Mouse (Mus musculus) B cell, adult 67 days (primary cell): ENCODE measurements around the gene Olfr31. TPM values are rescaled to one million over a fixed set of nuclear protein-coding genes. Genes with fewer than 3 reads are reported as not detected.

Source experiments
- total RNA-seq, 2 experiments: library from RNA; stranded (reverse); gene quantifications; 4 replicates each; pipeline ENCODE4 v1.2.4; 2023

Olfr31 gene
- not detected for total RNA-seq

GRCm38 (mm10) chr14:14322528-14322927 is at the start of gene Olfr31:
TSS of gene Olfr31 (plus strand) at chr14:14322828.

GRCm38 (mm10) chr14:14345948-14346812 is 23.6 kb downstream of the Olfr31 start, which contains the start of gene Il3ra:
TSS of gene Il3ra (plus strand) at chr14:14346275.

Other genes starting within 250 kb of the Olfr31 start
- 100 to 1,000 TPM; 101 to 109 TPM for gene Psmd6, start 201.8 kb upstream of the Olfr31 start, total RNA-seq
- gene Olfr720, start 136.0 kb upstream of the Olfr31 start, total RNA-seq, result not detected
- gene Il3ra, start 23.4 kb downstream of the Olfr31 start, total RNA-seq, result 10 to 100 TPM; 17.5 to 20.1 TPM
- not detected for gene Olfr721-ps1, start 78.5 kb downstream of the Olfr31 start, total RNA-seq